Mouse (Mus musculus) activated CD4-positive, CD25-positive, alpha-beta regulatory T cell, adult 4 months (primary cell): ENCODE data around the gene Tollip. TPM values are rescaled to one million over a fixed set of nuclear protein-coding genes. Genes with fewer than 3 reads are reported as not detected.
A peak's percentile ranks its signal among the peaks of the same experiment; 100 is the strongest.
"Not testable (repeated sequence)": the region's sequence is repeated elsewhere in the genome, so short reads cannot be mapped to it uniquely, and the experiment has no call there.

Source experiments
- ATAC-seq: one replicate; pipeline ENCODE4 v1.8.0; 2017
- polyA plus RNA-seq, 2 experiments: library from polyadenylated mRNA; unstranded; fragments of 100-300 nt; shearing (Covaris generic); gene quantifications; one replicate each; pipeline ENCODE4 v1.2.1; 2017

Gene Tollip
- polyA plus RNA-seq, 2 experiments from 2014 or later, result 22.4 to 23.8 TPM

GRCm38 (mm10) chr7:141928642-141929041 lies 10.3 kb upstream of the Tollip start:
- ATAC-seq, result no peak

DNA sequence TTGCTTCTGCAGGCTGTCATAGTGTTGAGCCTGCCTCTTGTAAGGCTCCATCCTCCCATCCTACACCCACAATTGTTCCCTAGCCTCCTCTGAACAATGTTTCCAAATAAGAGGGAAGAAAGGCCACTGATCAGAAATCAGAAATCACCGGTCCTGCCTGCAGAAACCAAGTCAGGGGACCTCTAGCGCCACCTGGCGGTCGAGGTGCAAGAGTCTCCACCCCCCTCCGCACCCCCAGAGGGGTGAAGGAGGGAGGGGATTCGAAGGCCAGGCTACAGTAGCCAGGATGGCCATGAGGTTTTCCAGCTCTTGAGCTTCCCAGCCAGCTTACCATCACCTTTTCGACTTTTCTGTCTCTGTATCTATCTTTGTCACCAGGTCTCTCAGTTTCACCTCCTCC lies 6.6 kb upstream of the Tollip start:
- no peak for ATAC-seq

GRCm38 (mm10) chr7:141924121-141924520 lies 5.8 kb upstream of the Tollip start:
- ATAC-seq, result not testable (repeated sequence)

DNA sequence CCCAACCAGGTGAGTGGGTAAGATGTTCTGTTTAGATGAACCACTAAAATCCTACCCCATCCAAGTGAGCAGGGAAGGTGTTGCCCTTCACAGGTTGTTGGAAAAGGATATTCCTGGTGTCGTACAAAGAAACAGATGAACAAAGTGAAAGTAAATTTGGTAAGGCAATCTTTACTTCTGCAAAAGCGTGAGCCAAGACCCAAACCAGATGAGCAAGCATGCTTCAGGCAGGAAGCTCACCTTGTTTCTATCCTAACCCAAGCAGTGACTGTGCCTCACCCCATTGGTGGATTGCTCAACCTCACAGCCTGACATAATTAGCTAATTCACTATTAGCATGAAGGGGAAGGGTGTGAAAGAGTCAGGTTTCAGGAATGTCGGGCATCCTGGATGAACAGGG lies 7.0 kb downstream of the Tollip start:
- ATAC-seq, result no peak

DNA sequence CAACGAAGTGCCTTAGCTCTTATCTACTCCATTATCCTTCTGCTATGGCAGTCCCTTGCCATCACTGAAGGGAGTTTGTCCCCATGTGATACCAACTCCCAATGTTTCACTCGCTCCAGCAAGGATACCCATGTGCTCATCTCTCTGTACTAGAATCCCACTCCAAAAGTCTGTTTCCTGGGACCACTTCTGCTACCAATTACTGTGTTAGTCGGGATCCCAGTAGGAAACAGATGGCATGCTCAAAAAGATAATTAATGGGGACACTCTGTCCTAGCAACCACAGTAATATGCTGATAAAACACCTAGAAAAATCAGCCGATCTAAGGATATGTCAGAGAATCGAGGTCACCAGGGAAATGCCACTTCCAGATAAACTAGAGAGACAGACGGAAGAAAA lies 9.7 kb downstream of the Tollip start:
- no peak for ATAC-seq

DNA sequence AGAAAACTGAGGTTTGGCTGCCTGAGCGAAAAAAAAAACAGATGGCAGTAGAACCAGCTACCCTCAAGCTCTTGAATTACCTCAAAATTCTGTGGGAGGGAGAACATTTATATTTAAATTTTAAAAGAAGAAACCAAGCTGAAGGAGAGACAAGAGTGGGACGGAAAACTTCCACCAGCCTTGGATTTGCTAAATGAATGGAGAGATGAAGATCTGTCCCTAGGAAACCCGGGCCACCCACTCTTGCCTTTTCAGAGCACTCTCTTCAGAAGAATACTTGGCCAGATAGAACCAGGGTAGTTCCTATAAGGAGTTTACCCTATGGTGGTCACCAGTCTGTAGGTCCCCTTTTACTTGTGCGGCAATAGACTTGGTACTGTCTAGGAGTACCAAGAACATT lies 15.5 kb downstream of the Tollip start:
- ATAC-seq, result no peak

GRCm38 (mm10) chr7:141902269-141902729 lies 16.0 kb downstream of the Tollip start:
- peak; percentile 92 for ATAC-seq

DNA sequence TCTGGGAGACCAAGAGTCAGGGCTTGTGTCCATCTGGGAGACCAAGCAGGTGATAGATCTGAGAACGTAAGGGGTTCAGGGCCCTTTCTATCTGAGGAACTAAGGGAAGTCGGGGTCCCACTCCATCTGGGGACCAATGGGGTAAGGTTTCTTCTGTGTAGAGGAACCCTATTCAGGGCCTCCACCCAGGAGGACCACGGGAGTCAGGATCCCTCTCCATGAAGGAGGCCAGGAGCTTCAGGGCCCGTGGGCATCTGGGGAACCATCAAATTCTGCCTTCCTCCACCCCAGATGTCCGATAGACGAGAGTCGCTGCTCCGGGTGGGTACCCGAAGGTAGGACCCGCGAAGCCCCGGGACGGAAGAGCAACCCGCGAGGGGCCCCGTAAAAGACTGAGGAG lies 16.5 kb downstream of the Tollip start:
- no peak for ATAC-seq

GRCm38 (mm10) chr7:141892151-141892550 lies 26.2 kb downstream of the Tollip start:
- no peak for ATAC-seq

DNA sequence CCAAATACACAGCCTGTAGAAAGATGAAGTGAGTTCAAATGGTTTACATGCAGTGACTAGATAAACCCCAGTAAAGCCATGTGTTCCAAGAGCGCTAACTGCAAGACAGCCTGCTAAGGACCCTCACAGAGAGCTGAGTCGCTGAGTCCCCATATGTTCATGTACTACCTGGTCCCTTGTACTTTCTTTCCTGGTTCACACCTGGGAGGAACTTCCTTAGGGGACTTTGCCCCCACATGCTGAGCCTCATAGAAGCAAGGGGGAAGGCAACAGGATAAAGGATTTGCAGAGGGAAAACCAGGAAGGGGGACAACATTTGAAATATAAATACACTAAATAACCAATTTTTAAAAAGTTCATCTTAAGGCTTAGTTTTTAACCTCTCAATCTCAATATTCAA lies 39.5 kb downstream of the Tollip start:
- no peak for ATAC-seq

- ATAC-seq, result no peak
These were observed 43.4 kb downstream of the Tollip start for GRCm38 (mm10) chr7:141874891-141875290.

DNA sequence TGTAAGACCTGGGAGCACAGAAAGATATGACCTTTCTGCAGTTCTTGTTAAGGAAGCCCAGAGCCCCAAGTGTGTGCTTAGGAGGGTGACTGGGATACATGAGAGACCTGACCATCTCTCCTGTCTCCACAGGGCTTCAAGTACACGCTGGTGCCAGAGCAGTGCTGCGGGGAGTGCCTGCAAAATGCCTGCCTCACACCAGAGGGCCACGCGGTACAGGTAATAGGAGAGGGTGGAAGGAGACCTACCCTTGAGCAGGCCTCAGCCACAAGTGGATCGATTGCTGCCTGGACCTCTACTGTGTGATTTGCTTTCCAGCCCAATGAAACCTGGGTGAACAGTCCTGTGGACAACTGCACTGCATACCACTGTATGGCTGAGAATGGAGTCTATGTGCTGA lies 47.8 kb downstream of the Tollip start:
- ATAC-seq, result no peak

DNA sequence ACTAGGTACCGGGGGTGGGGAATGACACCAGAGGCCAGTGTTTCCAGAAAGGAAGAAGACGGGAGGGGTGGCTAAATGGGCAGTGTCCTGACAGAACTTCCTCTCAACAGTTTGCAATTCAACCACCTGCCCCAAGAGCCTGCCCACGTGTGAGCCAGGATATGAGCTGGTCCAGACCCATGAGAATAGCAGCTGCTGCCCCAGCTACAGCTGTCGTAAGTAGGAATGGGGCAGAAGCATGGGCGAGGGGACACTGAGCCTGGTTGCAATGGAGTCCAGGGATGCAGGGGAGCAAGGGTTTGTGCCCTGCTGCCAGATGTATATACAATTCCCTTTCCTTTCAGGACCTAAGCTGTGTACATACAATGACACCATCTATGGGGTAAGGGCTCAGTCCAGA lies 48.7 kb downstream of the Tollip start:
- ATAC-seq, result no peak

GRCm38 (mm10) chr7:141861046-141861445 lies 57.3 kb downstream of the Tollip start:
- no peak for ATAC-seq

DNA sequence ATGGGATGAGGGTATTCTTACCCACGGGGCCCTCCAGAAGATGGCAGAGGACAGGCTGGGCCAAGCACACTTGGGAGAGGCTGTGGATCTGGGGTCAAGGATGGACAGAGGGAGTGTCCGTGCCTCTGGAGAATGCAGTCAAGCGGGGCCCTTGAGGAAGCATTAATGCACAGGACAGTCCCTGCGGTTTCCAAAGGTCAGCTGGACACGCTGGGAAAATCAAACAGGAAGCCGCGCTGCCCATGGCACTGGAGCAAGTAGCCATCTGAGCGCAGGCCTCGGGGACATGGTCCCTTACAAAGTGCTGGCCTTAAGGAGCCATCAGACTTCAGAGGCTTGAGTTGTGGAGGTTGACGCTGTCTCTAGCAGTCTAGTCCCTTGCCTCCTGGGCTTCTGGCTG lies 78.0 kb downstream of the Tollip start:
- ATAC-seq, result no peak

DNA sequence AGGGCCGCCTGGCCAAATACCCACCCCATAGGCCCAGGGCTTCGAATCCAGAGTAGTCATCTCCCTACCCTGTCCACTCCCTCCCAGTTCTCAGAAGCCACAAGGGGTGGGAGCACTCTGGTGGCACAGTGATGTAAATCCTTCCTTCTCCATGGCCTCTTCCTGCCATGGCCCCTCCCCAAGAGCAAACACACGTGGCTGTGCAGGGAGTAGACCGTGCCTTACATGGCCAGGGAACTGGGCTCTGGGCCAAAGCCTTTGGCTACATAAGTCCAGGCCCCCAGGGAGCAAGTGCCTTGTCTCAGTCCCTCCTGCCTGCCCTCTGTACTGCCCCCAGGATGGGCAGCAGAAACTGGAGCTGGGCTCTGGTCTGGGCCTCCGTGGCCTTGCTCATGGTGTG lies 79.5 kb downstream of the Tollip start, which contains the start of gene Muc5b:
TSS of gene Muc5b (plus strand) at position 292 of the 400 bp plus-strand sequence.
- ATAC-seq, result no peak

DNA sequence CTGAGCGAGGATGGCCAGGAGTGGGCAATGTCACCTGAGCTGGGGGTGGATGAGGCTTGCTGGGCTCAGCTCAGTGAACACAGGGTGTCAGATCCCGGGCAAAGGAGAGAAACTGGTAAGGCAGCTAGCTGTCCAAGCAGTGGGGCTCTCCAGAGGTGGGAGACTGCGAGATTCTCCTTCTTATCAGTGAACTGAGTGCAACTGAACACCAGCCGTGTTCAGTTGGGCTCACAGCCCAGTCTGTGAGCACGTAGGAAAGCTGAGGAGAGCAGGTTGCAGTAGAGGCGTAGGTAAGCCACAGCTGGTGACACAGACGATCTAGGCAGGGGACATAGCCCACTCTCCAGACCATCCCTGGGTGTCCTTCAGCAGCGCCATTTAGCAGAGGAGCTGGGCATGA lies 81.9 kb downstream of the Tollip start:
- ATAC-seq, result no peak

- ATAC-seq, result no peak
These were observed 82.4 kb downstream of the Tollip start for GRCm38 (mm10) chr7:141835941-141836340.

Other genes starting within 250 kb of the Tollip start
- gene Muc2, start 228.2 kb downstream of the Tollip start, polyA plus RNA-seq, result not detected
- not detected for gene Muc5ac, start 129.5 kb downstream of the Tollip start, polyA plus RNA-seq
- not detected for gene Muc5b, start 79.4 kb downstream of the Tollip start, polyA plus RNA-seq
- under 1 TPM; 0.21 to 0.45 TPM for gene Brsk2, start 31.2 kb upstream of the Tollip start, polyA plus RNA-seq
- 10 to 100 TPM; 55.7 to 62.4 TPM for gene Mob2, start 142.6 kb upstream of the Tollip start, polyA plus RNA-seq
- gene Dusp8, start 177.3 kb upstream of the Tollip start, polyA plus RNA-seq, result under 1 TPM; 0.09 to 0.16 TPM
- gene Gm45618, start 202.2 kb upstream of the Tollip start, polyA plus RNA-seq, result not detected
- gene Gm39115, start 217.5 kb upstream of the Tollip start, polyA plus RNA-seq, result not detected
- not detected for gene Gm45337, start 226.1 kb upstream of the Tollip start, polyA plus RNA-seq
- not detected for gene Gm29735, start 238.6 kb upstream of the Tollip start, polyA plus RNA-seq
- gene Gm4553, start 247.2 kb upstream of the Tollip start, polyA plus RNA-seq, result not detected